Mouse (Mus musculus): Measurements from ENCODE around the gene Hist1h2af. TPM values are rescaled to one million over a fixed set of nuclear protein-coding genes. Genes with fewer than 3 reads are reported as not detected.
"Not testable (repeated sequence)": the region's sequence is repeated elsewhere in the genome, so short reads cannot be mapped to it uniquely, and the experiment has no call there.

The Hist1h2af gene
- polyA plus RNA-seq (2012; rRNA removed), result 4.4 and 4.5 TPM in 2 replicates

DNA sequence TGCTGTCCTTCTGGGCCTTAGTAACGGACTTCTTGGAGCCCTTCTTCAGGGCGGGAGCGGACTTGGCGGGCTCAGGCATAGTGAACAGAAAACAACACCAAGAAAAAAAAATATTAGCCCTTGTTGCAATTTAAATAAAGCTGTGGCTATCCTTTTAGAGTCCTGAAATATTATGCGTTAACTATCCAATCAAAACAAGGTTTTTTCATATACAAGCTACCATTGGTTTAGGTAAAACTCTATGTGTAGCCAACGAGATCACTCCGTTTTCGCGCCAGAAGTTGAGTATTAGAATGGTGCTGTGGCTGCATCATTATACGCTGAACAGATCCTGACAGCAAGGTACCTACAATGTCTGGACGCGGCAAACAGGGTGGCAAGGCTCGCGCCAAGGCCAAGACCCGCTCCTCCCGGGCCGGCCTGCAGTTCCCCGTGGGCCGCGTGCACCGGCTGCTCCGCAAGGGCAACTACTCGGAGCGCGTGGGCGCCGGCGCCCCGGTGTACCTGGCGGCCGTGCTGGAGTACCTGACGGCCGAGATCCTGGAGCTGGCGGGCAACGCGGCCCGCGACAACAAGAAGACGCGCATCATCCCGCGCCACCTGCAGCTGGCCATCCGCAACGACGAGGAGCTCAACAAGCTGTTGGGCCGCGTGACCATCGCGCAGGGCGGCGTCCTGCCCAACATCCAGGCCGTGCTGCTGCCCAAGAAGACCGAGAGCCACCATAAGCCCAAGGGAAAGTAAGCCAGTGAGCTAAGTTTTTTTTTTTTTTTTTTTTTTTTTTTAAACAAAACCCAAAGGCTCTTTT is at the start of gene Hist1h2af:
Gene Hist1h2af (plus strand): TSS at position 347 of the 808 bp plus-strand sequence.
- not testable (repeated sequence) for H3K27me3 ChIP-seq (ENCODE audit: control insufficient read depth, insufficient read depth, low read length); H3K27ac ChIP-seq (ENCODE audit: control insufficient read depth, insufficient read depth, low read depth, low read length); H3K36me3 ChIP-seq (ENCODE audit: control insufficient read depth, insufficient read depth, low read length); H3K4me1 ChIP-seq (ENCODE audit: control insufficient read depth, insufficient read depth, low read length)
- peak within 1 kb of the TSS; percentile 50; the same call in 1 of the 2 replicates for H3K4me3 ChIP-seq (ENCODE audit: control insufficient read depth, low read depth, low read length)

- Histone ChIP-seq H3K27me3 (ENCODE audit: control insufficient read depth, insufficient read depth, low read length) (no peaks in the 10 kb centered on the region), H3K27ac (ENCODE audit: control insufficient read depth, insufficient read depth, low read depth, low read length) (no peak overlapping the region), H3K4me3 (ENCODE audit: control insufficient read depth, low read depth, low read length) (no peak overlapping the region), H3K36me3 (ENCODE audit: control insufficient read depth, insufficient read depth, low read length) (no peaks in the 10 kb centered on the region), H3K4me1 (ENCODE audit: control insufficient read depth, insufficient read depth, low read length) (peaks cover 2% of the 10 kb centered on the region; the same call in 1 of the 2 replicates)
- TF ChIP-seq POLR2A (IDR thresholded peaks at IDR 0.05; ENCODE audit: control insufficient read depth, low read depth, low read length) (no peak), CTCF (IDR thresholded peaks at IDR 0.05; ENCODE audit: control insufficient read depth, insufficient read depth, insufficient replicate concordance, low read depth, low read length) (no peak)
These were observed 48.4 kb upstream of the Hist1h2af start for GRCm38 (mm10) chr13:23485271-23485670.

DNA sequence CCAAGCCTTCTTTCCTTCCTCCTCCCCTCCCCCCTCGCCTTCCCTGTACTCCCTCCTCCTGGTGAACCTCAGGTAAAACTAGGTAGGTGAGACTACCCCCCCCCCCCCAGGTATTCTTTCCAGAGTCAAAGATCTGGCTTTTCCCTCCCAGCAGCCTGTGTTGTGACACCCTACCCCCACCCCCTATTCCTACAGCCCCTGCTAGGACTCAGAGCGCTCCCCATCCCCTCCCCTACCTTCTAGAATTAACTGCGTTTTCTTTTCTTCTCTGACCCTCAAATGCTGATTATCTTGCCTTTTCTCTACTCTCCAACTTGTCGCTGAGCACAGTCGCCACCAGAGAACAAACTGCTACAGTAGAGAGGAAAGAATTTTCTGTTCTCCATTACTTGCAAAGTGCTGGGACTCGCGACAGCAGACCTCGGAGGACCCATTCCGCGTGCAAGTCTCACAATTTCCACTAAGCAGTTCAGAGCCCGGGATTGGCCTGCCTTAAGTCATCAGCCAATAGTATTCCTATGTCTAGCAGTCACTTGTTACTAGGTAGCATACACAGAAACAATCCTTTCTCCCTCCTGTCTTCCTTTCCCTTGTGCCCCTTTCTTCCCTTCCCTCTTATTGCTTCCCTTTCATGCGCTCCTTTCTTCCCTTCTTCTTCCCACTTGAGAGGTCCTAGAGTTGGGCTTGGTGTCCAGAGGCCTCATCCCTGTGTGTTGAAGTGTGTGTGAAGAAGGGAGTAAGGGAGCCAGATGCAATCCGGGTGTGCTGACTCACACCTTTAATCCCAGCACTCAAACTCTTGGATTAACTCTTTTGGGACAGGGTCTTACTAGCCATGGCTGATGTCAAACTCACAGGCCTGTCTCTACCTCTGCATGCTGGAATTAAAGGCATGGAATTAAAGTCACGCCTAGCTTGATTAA is 45.0 kb upstream of the Hist1h2af start, which contains the start of gene Btn2a2:
Gene Btn2a2 (minus strand): TSS at position 458 of the 923 bp plus-strand sequence.
- TF ChIP-seq CTCF (IDR thresholded peaks at IDR 0.05; ENCODE audit: control insufficient read depth, insufficient read depth, insufficient replicate concordance, low read depth, low read length), result no peak
- no peak for TF ChIP-seq POLR2A (IDR thresholded peaks at IDR 0.05; ENCODE audit: control insufficient read depth, low read depth, low read length)
- Histone ChIP-seq H3K27me3 (ENCODE audit: control insufficient read depth, insufficient read depth, low read length) (no peaks in the 10 kb centered on the region), H3K4me1 (ENCODE audit: control insufficient read depth, insufficient read depth, low read length) (peaks cover 2% of the 10 kb centered on the region; the same call in 1 of the 2 replicates), H3K27ac (ENCODE audit: control insufficient read depth, insufficient read depth, low read depth, low read length) (no peak within 1 kb of the TSS), H3K4me3 (ENCODE audit: control insufficient read depth, low read depth, low read length) (no peak within 1 kb of the TSS), H3K36me3 (ENCODE audit: control insufficient read depth, insufficient read depth, low read length) (no peaks in the 10 kb centered on the region)

GRCm38 (mm10) chr13:23490863-23491262 is 42.8 kb upstream of the Hist1h2af start:
- Histone ChIP-seq H3K27ac (ENCODE audit: control insufficient read depth, insufficient read depth, low read depth, low read length) (no peak overlapping the region), H3K4me1 (ENCODE audit: control insufficient read depth, insufficient read depth, low read length) (peaks cover 2% of the 10 kb centered on the region; the same call in 1 of the 2 replicates), H3K4me3 (ENCODE audit: control insufficient read depth, low read depth, low read length) (no peak overlapping the region), H3K36me3 (ENCODE audit: control insufficient read depth, insufficient read depth, low read length) (no peaks in the 10 kb centered on the region), H3K27me3 (ENCODE audit: control insufficient read depth, insufficient read depth, low read length) (no peaks in the 10 kb centered on the region)
- TF ChIP-seq CTCF (IDR thresholded peaks at IDR 0.05; ENCODE audit: control insufficient read depth, insufficient read depth, insufficient replicate concordance, low read depth, low read length), result no peak

DNA sequence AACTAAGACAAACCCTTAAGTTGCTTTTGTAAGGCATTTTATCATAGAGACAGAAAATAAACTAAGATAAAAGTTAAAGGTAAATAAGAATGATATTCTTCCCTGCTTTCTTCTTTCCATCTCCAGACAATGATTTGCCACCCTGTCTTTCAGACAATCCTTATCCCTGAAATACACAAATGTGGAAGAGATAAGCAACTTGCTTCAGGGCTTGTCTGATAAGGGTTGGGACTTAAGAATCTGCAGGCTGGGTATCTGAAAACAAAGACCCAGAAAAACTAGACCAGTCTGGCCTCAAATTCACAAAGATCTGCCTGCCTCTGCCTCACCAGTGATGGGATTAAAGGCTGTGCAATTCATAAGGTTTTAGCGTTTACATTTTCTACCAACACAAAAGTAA is 42.4 kb upstream of the Hist1h2af start:
- Histone ChIP-seq H3K4me3 (ENCODE audit: control insufficient read depth, low read depth, low read length) (no peak overlapping the region), H3K36me3 (ENCODE audit: control insufficient read depth, insufficient read depth, low read length) (no peaks in the 10 kb centered on the region), H3K27ac (ENCODE audit: control insufficient read depth, insufficient read depth, low read depth, low read length) (no peak overlapping the region), H3K27me3 (ENCODE audit: control insufficient read depth, insufficient read depth, low read length) (no peaks in the 10 kb centered on the region), H3K4me1 (ENCODE audit: control insufficient read depth, insufficient read depth, low read length) (peaks cover 2% of the 10 kb centered on the region; the same call in 1 of the 2 replicates)
- TF ChIP-seq POLR2A (IDR thresholded peaks at IDR 0.05; ENCODE audit: control insufficient read depth, low read depth, low read length), result no peak
- no peak for TF ChIP-seq CTCF (IDR thresholded peaks at IDR 0.05; ENCODE audit: control insufficient read depth, insufficient read depth, insufficient replicate concordance, low read depth, low read length)

DNA sequence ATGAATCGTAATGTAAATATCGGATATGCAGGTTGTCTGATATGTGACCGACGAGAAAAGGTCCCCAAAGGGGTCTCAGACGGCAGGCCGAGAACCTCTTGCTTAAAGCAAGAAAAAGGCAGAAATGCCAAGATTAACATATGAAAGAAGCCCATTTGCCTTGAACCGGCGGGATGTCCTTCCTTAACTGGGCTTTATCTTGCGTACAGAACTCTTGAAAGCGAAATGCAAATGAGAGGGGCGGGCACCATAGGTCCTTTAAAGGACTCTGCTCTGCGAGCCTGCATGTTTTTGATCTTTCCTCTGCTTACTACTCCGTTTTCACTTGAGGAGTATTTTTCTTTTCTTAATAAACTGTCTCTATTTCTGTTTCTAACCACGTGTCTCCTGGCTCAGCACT is 41.7 kb upstream of the Hist1h2af start:
- H3K4me1 ChIP-seq (ENCODE audit: control insufficient read depth, insufficient read depth, low read length), result peaks cover 2% of the 10 kb centered on the region; the same call in 1 of the 2 replicates
- no peak overlapping the region for H3K4me3 ChIP-seq (ENCODE audit: control insufficient read depth, low read depth, low read length)
- 0 out of 2 replicates have a peak overlapping the region, but pooled peaks have one; percentile 26 for H3K27ac ChIP-seq (ENCODE audit: control insufficient read depth, insufficient read depth, low read depth, low read length)
- H3K36me3 ChIP-seq (ENCODE audit: control insufficient read depth, insufficient read depth, low read length), result no peaks in the 10 kb centered on the region
- TF ChIP-seq CTCF (IDR thresholded peaks at IDR 0.05; ENCODE audit: control insufficient read depth, insufficient read depth, insufficient replicate concordance, low read depth, low read length) (no peak), POLR2A (IDR thresholded peaks at IDR 0.05; ENCODE audit: control insufficient read depth, low read depth, low read length) (no peak)
- no peaks in the 10 kb centered on the region for H3K27me3 ChIP-seq (ENCODE audit: control insufficient read depth, insufficient read depth, low read length)

GRCm38 (mm10) chr13:23495526-23495925 is 38.2 kb upstream of the Hist1h2af start:
- H3K27me3 ChIP-seq (ENCODE audit: control insufficient read depth, insufficient read depth, low read length), result no peaks in the 10 kb centered on the region
- H3K36me3 ChIP-seq (ENCODE audit: control insufficient read depth, insufficient read depth, low read length), result no peaks in the 10 kb centered on the region
- TF ChIP-seq CTCF (IDR thresholded peaks at IDR 0.05; ENCODE audit: control insufficient read depth, insufficient read depth, insufficient replicate concordance, low read depth, low read length) (no peak), POLR2A (IDR thresholded peaks at IDR 0.05; ENCODE audit: control insufficient read depth, low read depth, low read length) (no peak)
- no peaks in the 10 kb centered on the region for H3K4me1 ChIP-seq (ENCODE audit: control insufficient read depth, insufficient read depth, low read length)
- no peak overlapping the region for H3K27ac ChIP-seq (ENCODE audit: control insufficient read depth, insufficient read depth, low read depth, low read length)
- no peak overlapping the region for H3K4me3 ChIP-seq (ENCODE audit: control insufficient read depth, low read depth, low read length)
